Mouse (Mus musculus): Measurements from ENCODE around the gene Cnih1. TPM values are rescaled to one million over a fixed set of nuclear protein-coding genes. Genes with fewer than 3 reads are reported as not detected.

Cnih1 gene
- total RNA-seq (2021) (10 to 100 TPM; 48.7 TPM), polyA plus RNA-seq (2012; rRNA removed) (52.2 and 70.4 TPM in 2 replicates)
- long read RNA-seq, transcript Cnih1-201 (5 exons, 1,538 nt): major isoform, 38 of 40 reads
- long read RNA-seq, partial matches to known transcripts: 1 of 40 reads
- long read RNA-seq, other reads (novel, unspliced or antisense): 1 of 40 reads

- Histone ChIP-seq H3K27ac (peak within 1 kb of the TSS; percentile 74), H3K36me3 (ENCODE audit: control insufficient read depth, insufficient read depth, low read length) (no peaks in the 10 kb centered on the region; the same call in none of the 2 replicates), H3K4me1 (ENCODE audit: control insufficient read depth, insufficient read depth, low read length) (peaks cover 3% of the 10 kb centered on the region; the same call in 1 of the 2 replicates), H3K4me3 (peak within 1 kb of the TSS; percentile 83), H3K27me3 (ENCODE audit: control insufficient read depth, insufficient read depth, low read length) (no peaks in the 10 kb centered on the region), H3K79me2 (replicated peaks; ENCODE audit: control insufficient read depth, insufficient read depth, low read length) (peaks cover 5% of the 10 kb centered on the region), H3K9ac (ENCODE audit: low read depth, low read length) (peak within 1 kb of the TSS; percentile 87)
- WGBS: under 1% methylated on average over 83 of the region's 86 CpGs
- intact Hi-C loops (cut with DNase I): loop anchor here (5.0 kb wide), 1 partner anchor 34 kb away; the partner anchor contains the start of gene Gmfb
- no peak for TF ChIP-seq EP300 (IDR thresholded peaks at IDR 0.05; ENCODE audit: insufficient read depth, low read depth, low read length)
- TF ChIP-seq CTCF (IDR thresholded peaks at IDR 0.05): peak; percentile 96; the same call in 1 of the 2 replicates
- peak; percentile 92 to 96 for DNase-seq
These were observed at the start of gene Cnih1 for GRCm38 (mm10) chr14:46787787-46788504. Gene Cnih1, minus strand, starts transcription at chr14:46788411.

DNA sequence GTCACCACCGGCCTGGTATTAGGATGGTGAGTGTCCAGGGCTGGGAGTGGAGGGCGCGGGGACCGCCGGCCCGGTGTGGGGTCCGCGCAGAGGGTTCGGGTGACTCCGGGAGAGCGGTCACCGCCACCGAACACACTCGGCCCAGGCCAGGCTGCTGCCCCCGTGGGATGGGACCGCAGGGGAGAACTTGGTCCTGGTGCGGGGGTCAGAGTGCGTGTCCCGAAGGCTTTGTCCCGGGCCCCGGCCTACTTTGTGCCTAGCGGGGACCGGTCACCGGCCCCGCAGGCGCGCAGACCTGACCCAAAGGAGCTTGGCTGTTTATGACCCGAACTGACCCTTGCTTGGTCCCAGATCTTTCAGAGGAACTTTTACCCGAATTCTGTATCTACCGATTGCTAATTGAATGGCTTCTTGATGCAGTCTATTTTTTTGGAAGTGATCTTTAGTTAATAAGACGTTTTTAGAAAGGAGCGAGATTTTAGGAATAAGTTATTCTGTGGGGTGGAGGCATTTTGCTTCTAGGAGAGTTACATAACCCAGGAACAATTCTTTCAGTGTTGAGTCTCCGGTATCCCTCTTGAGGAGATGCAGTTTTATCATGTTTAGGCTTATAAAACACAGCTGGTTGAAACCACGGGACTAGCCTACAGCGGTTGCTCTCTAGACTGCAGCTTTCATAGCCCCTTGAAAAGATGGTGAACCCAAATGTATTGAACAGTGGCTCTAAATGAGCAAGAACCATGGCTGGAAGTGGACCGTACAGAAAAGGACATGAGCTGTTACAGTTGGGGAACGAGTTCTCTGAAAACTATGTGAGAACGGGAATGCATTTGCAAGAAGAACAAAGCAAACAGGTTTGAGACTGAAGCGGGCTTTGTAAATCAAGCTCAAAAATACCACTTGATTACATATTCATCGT, 44.4 kb upstream of the Cnih1 start:
- intact Hi-C loops (cut with DNase I): loop anchor here (1.0 to 5.0 kb wide), 2 partner anchors 10 to 255 kb away; partner anchors contain the start of gene Gmfb
- Histone ChIP-seq H3K9ac (ENCODE audit: low read depth, low read length) (peak overlapping the region; percentile 88), H3K4me1 (ENCODE audit: control insufficient read depth, insufficient read depth, low read length) (peaks cover 12% of the 10 kb centered on the region), H3K36me3 (ENCODE audit: control insufficient read depth, insufficient read depth, low read length) (no peaks in the 10 kb centered on the region; the same call in 1 of the 2 replicates), H3K4me3 (peak overlapping the region; percentile 89), H3K27me3 (ENCODE audit: control insufficient read depth, insufficient read depth, low read length) (no peaks in the 10 kb centered on the region), H3K79me2 (replicated peaks; ENCODE audit: control insufficient read depth, insufficient read depth, low read length) (peaks cover 1% of the 10 kb centered on the region; the same call in 1 of the 2 replicates), H3K27ac (peak overlapping the region; percentile 87)
- no peak for TF ChIP-seq EP300 (IDR thresholded peaks at IDR 0.05; ENCODE audit: insufficient read depth, low read depth, low read length)
- TF ChIP-seq POLR2A (IDR thresholded peaks at IDR 0.05; ENCODE audit: insufficient read depth, low read depth, low read length): no peak
- TF ChIP-seq CTCF (IDR thresholded peaks at IDR 0.05): no peak
- peak in 1 of 2 experiments; percentile 10 for DNase-seq
- WGBS: 4% methylated on average over 40 of the region's 40 CpGs

- Histone ChIP-seq H3K79me2 (replicated peaks; ENCODE audit: control insufficient read depth, insufficient read depth, low read length) (peaks cover 1% of the 10 kb centered on the region; the same call in 1 of the 2 replicates), H3K4me1 (ENCODE audit: control insufficient read depth, insufficient read depth, low read length) (peaks cover 12% of the 10 kb centered on the region), H3K9ac (ENCODE audit: low read depth, low read length) (peak within 1 kb of the TSS; percentile 88), H3K27ac (peak within 1 kb of the TSS; percentile 87), H3K27me3 (ENCODE audit: control insufficient read depth, insufficient read depth, low read length) (no peaks in the 10 kb centered on the region), H3K4me3 (peak within 1 kb of the TSS; percentile 89), H3K36me3 (ENCODE audit: control insufficient read depth, insufficient read depth, low read length) (no peaks in the 10 kb centered on the region; the same call in 1 of the 2 replicates)
- under 1% methylated on average over 32 of the region's 32 CpGs for whole genome bisulfite sequencing
- intact Hi-C loops (cut with DNase I): loop anchor here (1.0 to 5.0 kb wide), 2 partner anchors 10 to 255 kb away; partner anchors contain the start of gene Gmfb
- peak; percentile 66 for TF ChIP-seq CTCF (IDR thresholded peaks at IDR 0.05)
- 0 out of 2 replicates have a peak, but pooled peaks have one; percentile 51 for TF ChIP-seq EP300 (IDR thresholded peaks at IDR 0.05; ENCODE audit: insufficient read depth, low read depth, low read length)
- TF ChIP-seq POLR2A (IDR thresholded peaks at IDR 0.05; ENCODE audit: insufficient read depth, low read depth, low read length): peak; percentile 91
- DNase-seq: peak; percentile 95 to 97
These were observed 43.7 kb upstream of the Cnih1 start, which contains the start of gene Cgrrf1 for GRCm38 (mm10) chr14:46831837-46832333. Gene Cgrrf1, plus strand, starts transcription at chr14:46832125.

DNA sequence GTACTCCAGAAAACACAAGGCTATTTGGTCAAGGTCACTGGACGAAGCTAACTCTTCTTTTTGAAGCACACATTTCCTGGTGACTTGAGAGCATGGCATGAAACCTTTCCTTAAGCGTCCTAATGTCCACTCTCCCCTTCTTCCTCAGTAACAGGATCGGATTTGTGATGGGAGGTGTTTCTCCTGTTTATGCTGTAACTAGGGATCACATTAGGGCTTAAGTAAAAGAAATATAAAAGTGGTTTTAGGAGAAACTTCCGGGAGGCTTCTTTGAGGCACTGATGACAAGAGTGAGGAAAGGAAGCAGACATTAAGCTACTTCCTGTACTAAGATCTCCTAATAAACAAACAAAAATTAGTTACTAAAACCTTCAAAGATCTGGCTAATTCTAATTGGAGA, 43.1 kb upstream of the Cnih1 start:
- Histone ChIP-seq H3K27me3 (ENCODE audit: control insufficient read depth, insufficient read depth, low read length) (no peaks in the 10 kb centered on the region), H3K79me2 (replicated peaks; ENCODE audit: control insufficient read depth, insufficient read depth, low read length) (peaks cover 1% of the 10 kb centered on the region; the same call in 1 of the 2 replicates), H3K36me3 (ENCODE audit: control insufficient read depth, insufficient read depth, low read length) (no peaks in the 10 kb centered on the region; the same call in 1 of the 2 replicates), H3K4me3 (peak overlapping the region; percentile 89), H3K9ac (ENCODE audit: low read depth, low read length) (no peak overlapping the region), H3K4me1 (ENCODE audit: control insufficient read depth, insufficient read depth, low read length) (peaks cover 11% of the 10 kb centered on the region), H3K27ac (peak overlapping the region; percentile 87)
- 2% methylated on average over 4 of the region's 4 CpGs for WGBS
- intact Hi-C loops (cut with DNase I): loop anchor here (5.0 kb wide), 1 partner anchor 256 kb away; no protein-coding TSS in a partner anchor
- TF ChIP-seq CTCF (IDR thresholded peaks at IDR 0.05) (no peak), EP300 (IDR thresholded peaks at IDR 0.05; ENCODE audit: insufficient read depth, low read depth, low read length) (no peak), POLR2A (IDR thresholded peaks at IDR 0.05; ENCODE audit: insufficient read depth, low read depth, low read length) (no peak)
- no peak for DNase-seq

GRCm38 (mm10) chr14:46827430-46827829, 39.2 kb upstream of the Cnih1 start:
- intact Hi-C loops (cut with DNase I): no loop called here
- H3K79me2 ChIP-seq (replicated peaks; ENCODE audit: control insufficient read depth, insufficient read depth, low read length): no peaks in the 10 kb centered on the region
- no peak overlapping the region for H3K27ac ChIP-seq
- H3K4me1 ChIP-seq (ENCODE audit: control insufficient read depth, insufficient read depth, low read length): peaks cover 1% of the 10 kb centered on the region; the same call in 1 of the 2 replicates
- H3K36me3 ChIP-seq (ENCODE audit: control insufficient read depth, insufficient read depth, low read length): no peaks in the 10 kb centered on the region
- H3K27me3 ChIP-seq (ENCODE audit: control insufficient read depth, insufficient read depth, low read length): no peaks in the 10 kb centered on the region
- no peak for DNase-seq
- WGBS: 38% methylated on average over 1 of the region's 1 CpGs
- no peak overlapping the region for H3K4me3 ChIP-seq
- TF ChIP-seq POLR2A (IDR thresholded peaks at IDR 0.05; ENCODE audit: insufficient read depth, low read depth, low read length): no peak
- no peak for TF ChIP-seq EP300 (IDR thresholded peaks at IDR 0.05; ENCODE audit: insufficient read depth, low read depth, low read length)
- no peak for TF ChIP-seq CTCF (IDR thresholded peaks at IDR 0.05)
- H3K9ac ChIP-seq (ENCODE audit: low read depth, low read length): no peak overlapping the region
